11 mouse cellular contexts compared by ENCODE assay signal in genomic region chr6:87161391-87162263, GRCm38 (mm10). TPM values are rescaled to one million over a fixed set of nuclear protein-coding genes. Genes with fewer than 3 reads are reported as not detected.
A peak's percentile ranks its signal among the peaks of the same experiment; 100 is the strongest.
DNase-seq lines count a peak whose midpoint lies in the region; ATAC-seq and TF ChIP-seq lines count a peak whose summit lies in the region.
"Had no signal": no experiment of that assay in that cellular context is flagged by ENCODE, and none has a peak within 500 bp of the region (broad histone marks: within the 10 kb centered on the region; RNA-seq: fewer than 3 reads in every experiment).

No protein-coding gene starts in this region.

- ATAC-seq in kidney, embryonic 16.5 days (ENCODE audit: low FRiP score, low TSS enrichment): peak; percentile 65; the same call in 1 of the 2 replicates
- no peak for ATAC-seq in kidney, embryonic 15.5 days (replicated peaks; ENCODE audit: low FRiP score)
- peak; percentile 44 for ATAC-seq in Patski
- peak; percentile 91 for ATAC-seq in embryonic facial prominence, embryonic 14.5 days (ENCODE audit: low read depth)
- ATAC-seq: forebrain, postnatal 0 days; intestine, embryonic 16.5 days; midbrain, embryonic 13.5 days had no signal

- H3K9me3 ChIP-seq in kidney, embryonic 16.5 days (ENCODE audit: low read length): no peaks in the 10 kb centered on the region
- no peaks in the 10 kb centered on the region for H3K9me3 ChIP-seq in kidney, embryonic 15.5 days (replicated peaks)
- no peaks in the 10 kb centered on the region for H3K9me3 ChIP-seq in embryonic facial prominence, embryonic 14.5 days (ENCODE audit: control insufficient read depth, low read length)
- H3K9me3 ChIP-seq: midbrain, embryonic 13.5 days had no signal

- no peak overlapping the region for H3K27ac ChIP-seq in kidney, embryonic 16.5 days (ENCODE audit: low read length)
- no peak overlapping the region for H3K27ac ChIP-seq in kidney, embryonic 15.5 days
- H3K27ac ChIP-seq in embryonic facial prominence, embryonic 14.5 days (replicated peaks; ENCODE audit: low read depth, low read length): peak overlapping the region; percentile 52
- H3K27ac ChIP-seq: midbrain, embryonic 13.5 days had no signal

- no peak overlapping the region for H3K9ac ChIP-seq in kidney, embryonic 16.5 days (replicated peaks; ENCODE audit: low read length)
- no peak overlapping the region for H3K9ac ChIP-seq in kidney, embryonic 15.5 days
- no peak overlapping the region for H3K9ac ChIP-seq in embryonic facial prominence, embryonic 14.5 days (ENCODE audit: low read depth, low read length)
- H3K9ac ChIP-seq: forebrain, postnatal 0 days; midbrain, embryonic 13.5 days had no signal

- CTCF ChIA-PET in Patski (lab: Charles Lee): interaction anchor here (2.1 kb wide), 1 partner anchor 13 kb away, joined by 4 read pairs; no protein-coding TSS in a partner anchor

- H3K4me1 ChIP-seq in kidney, embryonic 16.5 days (ENCODE audit: insufficient read depth, low read length): peaks cover 6% of the 10 kb centered on the region
- peaks cover 18% of the 10 kb centered on the region for H3K4me1 ChIP-seq in kidney, embryonic 15.5 days
- H3K4me1 ChIP-seq in embryonic facial prominence, embryonic 14.5 days (ENCODE audit: control insufficient read depth, insufficient read depth, low read length): peaks cover 14% of the 10 kb centered on the region; the same call in 1 of the 2 replicates

- no peak for DNase-seq in Patski (ENCODE audit: low read depth, low spot score)
- DNase-seq in embryonic facial prominence, embryonic 14.5 days (ENCODE audit: low spot score): peak; percentile 88
- peak; percentile 16 for DNase-seq in mesoderm, embryonic 11.5 days (ENCODE audit: low read depth, low spot score)
- DNase-seq in testis, postnatal 14 days (ENCODE audit: low spot score): no peak
- no peak for DNase-seq in T-cell, adult 2 months (ENCODE audit: low spot score)
- DNase-seq: forebrain, postnatal 0 days; right cerebral cortex, postnatal 25 days had no signal

- WGBS in kidney, embryonic 16.5 days: 50% methylated on average over 12 of the region's 12 CpGs
- whole genome bisulfite sequencing in kidney, embryonic 15.5 days: 47% methylated on average over 12 of the region's 12 CpGs
- WGBS in embryonic facial prominence, embryonic 14.5 days: 39% methylated on average over 12 of the region's 12 CpGs

- POLR2A ChIA-PET in Patski (lab: Charles Lee): no interaction called here

- H3K4me3 ChIP-seq in kidney, embryonic 16.5 days (ENCODE audit: low read length): no peak overlapping the region
- H3K4me3 ChIP-seq in kidney, embryonic 15.5 days (replicated peaks): no peak overlapping the region
- H3K4me3 ChIP-seq in embryonic facial prominence, embryonic 14.5 days (ENCODE audit: low read depth, low read length): no peak overlapping the region
- H3K4me3 ChIP-seq: midbrain, embryonic 13.5 days had no signal

- in situ Hi-C loops in Patski (cut with MboI; ENCODE audit: low pct_unique_long_range_greater_than_20kb): no loop called here

- no peak for TF ChIP-seq CTCF in Patski (IDR thresholded peaks at IDR 0.05)

- H3K36me3 ChIP-seq in kidney, embryonic 16.5 days (ENCODE audit: insufficient read depth, low read length): no peaks in the 10 kb centered on the region
- H3K36me3 ChIP-seq in kidney, embryonic 15.5 days: 0 out of 2 replicates have a peak, but pooled peaks cover 2% of the 10 kb centered on the region
- H3K36me3 ChIP-seq in embryonic facial prominence, embryonic 14.5 days (ENCODE audit: control insufficient read depth, insufficient read depth, low read length): peaks cover 49% of the 10 kb centered on the region
- H3K36me3 ChIP-seq: midbrain, embryonic 13.5 days had no signal

- no peaks in the 10 kb centered on the region for H3K27me3 ChIP-seq in kidney, embryonic 16.5 days (ENCODE audit: insufficient read depth, low read length)
- H3K27me3 ChIP-seq in kidney, embryonic 15.5 days: no peaks in the 10 kb centered on the region
- H3K27me3 ChIP-seq in Patski: no peaks in the 10 kb centered on the region
- no peaks in the 10 kb centered on the region for H3K27me3 ChIP-seq in embryonic facial prominence, embryonic 14.5 days (replicated peaks; ENCODE audit: control insufficient read depth, insufficient read depth, low read length)
- H3K27me3 ChIP-seq: midbrain, embryonic 13.5 days had no signal

- H3K4me2 ChIP-seq in kidney, embryonic 16.5 days (replicated peaks; ENCODE audit: low read depth, low read length): no peak overlapping the region
- no peak overlapping the region for H3K4me2 ChIP-seq in kidney, embryonic 15.5 days
- H3K4me2 ChIP-seq in embryonic facial prominence, embryonic 14.5 days (ENCODE audit: low read depth, low read length): no peak overlapping the region
- H3K4me2 ChIP-seq: midbrain, embryonic 13.5 days had no signal

RNA-seq across cellular contexts. Expression of gene D6Ertd527e, which starts 57.1 kb away (rescaled TPM):
- polyA plus RNA-seq in kidney, embryonic 16.5 days (2015; fragmentation: Nextera tagmentation; extraction: Ambion mirVana): 0.26 and 0.39 TPM in 2 replicates
- polyA plus RNA-seq in kidney, embryonic 15.5 days (2015; fragmentation: Nextera tagmentation; extraction: Ambion mirVana): 0.14 and 0.38 TPM in 2 replicates
- polyA plus RNA-seq in Patski (2021): not detected
- 0.25 and 0.59 TPM in 2 replicates for polyA plus RNA-seq in embryonic facial prominence, embryonic 14.5 days (2014; fragmentation: Nextera tagmentation; extraction: Ambion mirVana)

Comparison
In these comparisons a context has a peak if more than half of its experiments do, and no peak if none do; other contexts are left out.
1. DNase-seq: peak in embryonic facial prominence, embryonic 14.5 days (single experiment) and mesoderm, embryonic 11.5 days (single experiment); none in Patski (single experiment), testis, postnatal 14 days (single experiment) and T-cell, adult 2 months (single experiment).